Mouse (Mus musculus) retina, embryonic 14.5 days (tissue): ENCODE data around the gene Cabin1.
A peak's percentile ranks its signal among the peaks of the same experiment; 100 is the strongest.
"Not testable (repeated sequence)": the region's sequence is repeated elsewhere in the genome, so short reads cannot be mapped to it uniquely, and the experiment has no call there.

Experiments used
- DNase-seq: peaks from one replicate; pipeline ENCODE4 v3.0.0-alpha.2; 2015; ENCODE audit warnings: low spot score

The Cabin1 gene

GRCm38 (mm10) chr10:75763682-75764518 lies at the start of gene Cabin1:
Gene Cabin1 (minus strand): TSS chr10:75764341.
- peak; percentile 99 for DNase-seq

DNA sequence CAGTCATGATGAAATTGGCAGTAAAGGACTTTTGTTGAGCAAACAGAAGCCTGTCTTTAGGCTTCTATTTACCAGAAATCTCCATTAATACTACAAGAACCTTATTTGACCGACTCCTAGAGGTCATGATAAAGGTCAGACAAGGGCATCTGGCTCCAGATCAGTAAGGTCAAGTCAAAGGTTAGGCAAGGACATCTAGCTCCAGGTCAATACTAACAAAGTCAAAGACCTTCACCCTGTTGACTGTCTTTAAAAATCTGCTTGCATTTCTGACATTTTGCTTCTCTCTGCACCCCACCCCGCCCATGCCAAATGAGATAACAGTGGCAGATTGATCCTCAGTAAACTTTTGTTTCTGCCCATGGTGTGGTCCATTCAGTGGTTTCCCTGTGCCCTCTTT lies 40.1 kb upstream of the Cabin1 start:
- DNase-seq = no peak

- DNase-seq = peak; percentile 67
Measured at GRCm38 (mm10) chr10:75798176-75798696, 34.1 kb upstream of the Cabin1 start, which contains the start of gene Gstt1. Gene Gstt1 (minus strand): TSS chr10:75798584.

GRCm38 (mm10) chr10:75797619-75798175 lies 33.6 kb upstream of the Cabin1 start:
- no peak for DNase-seq

DNA sequence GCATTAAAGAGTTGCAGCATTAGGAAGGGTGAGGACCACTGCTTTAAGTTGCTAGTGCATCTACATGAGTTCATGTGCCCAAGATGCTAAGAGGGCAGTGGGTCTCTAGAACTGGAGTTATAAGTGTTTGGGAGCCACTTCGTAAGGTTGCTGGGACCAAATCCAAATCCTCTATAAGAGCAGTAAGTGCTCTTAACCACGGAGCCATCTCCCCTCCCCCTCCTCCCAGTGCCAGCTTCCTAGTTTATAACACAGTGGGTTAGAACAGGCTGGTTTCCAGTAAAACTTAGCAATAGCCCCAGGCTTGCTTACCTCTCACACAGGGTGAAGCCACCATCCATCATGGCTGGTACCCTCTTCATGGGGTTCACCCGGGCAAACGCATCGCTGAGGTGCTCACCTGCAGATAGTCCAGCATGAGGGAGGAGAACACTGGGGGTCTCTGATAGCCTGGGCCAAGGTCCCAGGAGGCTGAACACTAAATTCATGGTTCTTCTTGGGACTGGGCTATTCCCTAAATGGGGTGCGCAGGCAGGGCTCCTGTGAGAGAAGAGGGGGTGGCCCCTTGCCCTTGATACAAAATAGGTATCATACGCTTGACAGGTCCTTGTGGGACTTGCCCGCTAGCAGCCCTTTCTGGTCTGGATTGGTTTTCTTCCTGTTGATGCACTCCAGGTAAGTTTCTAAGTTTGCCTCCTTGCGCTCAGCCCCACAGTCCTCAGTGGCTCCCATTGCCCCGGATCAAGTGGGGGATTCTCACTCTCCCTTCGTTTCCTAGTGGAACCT lies 32.8 kb upstream of the Cabin1 start:
- DNase-seq = no peak

GRCm38 (mm10) chr10:75794880-75795279 lies 30.7 kb upstream of the Cabin1 start:
- DNase-seq = peak; percentile 47

DNA sequence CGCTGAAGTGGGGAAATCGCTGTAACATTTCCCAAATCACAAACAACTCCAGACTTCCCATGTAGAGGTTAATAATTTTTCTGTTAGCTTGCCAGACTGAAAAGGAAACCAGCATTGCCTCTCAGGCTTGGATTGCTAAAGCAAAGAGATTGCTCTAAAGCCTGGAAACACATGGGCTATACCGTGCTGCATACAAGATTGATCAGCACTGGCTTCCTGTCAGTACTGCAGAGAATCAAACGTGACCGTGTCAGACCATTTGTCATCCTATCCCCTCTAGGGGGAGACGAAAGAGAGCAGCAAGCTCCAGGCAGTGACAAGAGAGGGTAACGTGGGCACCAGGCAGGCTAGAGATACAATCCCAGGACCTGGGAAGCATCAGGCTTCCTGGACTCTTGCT lies 26.6 kb upstream of the Cabin1 start:
- DNase-seq = no peak

DNA sequence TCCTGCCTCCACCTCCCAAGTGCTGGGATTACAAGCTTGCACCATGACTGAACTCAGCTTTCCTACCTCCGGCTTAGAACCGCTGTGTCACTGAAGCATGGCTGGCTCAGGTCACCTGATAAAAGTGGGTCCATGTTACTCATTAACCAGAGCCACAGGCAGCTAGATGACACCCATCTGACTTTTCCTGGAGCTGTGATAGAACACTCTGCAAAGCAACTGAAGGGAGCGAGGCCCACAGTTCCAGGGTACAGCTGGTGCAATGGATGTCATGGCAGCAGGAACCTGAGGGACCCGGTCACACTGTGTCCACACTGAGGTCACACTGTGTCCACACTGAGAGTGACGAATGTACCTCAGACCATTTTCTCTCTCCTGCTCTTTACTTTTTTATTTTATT lies 25.7 kb upstream of the Cabin1 start:
- DNase-seq = no peak

- DNase-seq = no peak
Measured at GRCm38 (mm10) chr10:75789081-75789735, 25.1 kb upstream of the Cabin1 start.

- DNase-seq = no peak
Measured at GRCm38 (mm10) chr10:75788277-75788676, 24.1 kb upstream of the Cabin1 start.

- no peak for DNase-seq
Measured at GRCm38 (mm10) chr10:75785442-75785841, 21.3 kb upstream of the Cabin1 start.

DNA sequence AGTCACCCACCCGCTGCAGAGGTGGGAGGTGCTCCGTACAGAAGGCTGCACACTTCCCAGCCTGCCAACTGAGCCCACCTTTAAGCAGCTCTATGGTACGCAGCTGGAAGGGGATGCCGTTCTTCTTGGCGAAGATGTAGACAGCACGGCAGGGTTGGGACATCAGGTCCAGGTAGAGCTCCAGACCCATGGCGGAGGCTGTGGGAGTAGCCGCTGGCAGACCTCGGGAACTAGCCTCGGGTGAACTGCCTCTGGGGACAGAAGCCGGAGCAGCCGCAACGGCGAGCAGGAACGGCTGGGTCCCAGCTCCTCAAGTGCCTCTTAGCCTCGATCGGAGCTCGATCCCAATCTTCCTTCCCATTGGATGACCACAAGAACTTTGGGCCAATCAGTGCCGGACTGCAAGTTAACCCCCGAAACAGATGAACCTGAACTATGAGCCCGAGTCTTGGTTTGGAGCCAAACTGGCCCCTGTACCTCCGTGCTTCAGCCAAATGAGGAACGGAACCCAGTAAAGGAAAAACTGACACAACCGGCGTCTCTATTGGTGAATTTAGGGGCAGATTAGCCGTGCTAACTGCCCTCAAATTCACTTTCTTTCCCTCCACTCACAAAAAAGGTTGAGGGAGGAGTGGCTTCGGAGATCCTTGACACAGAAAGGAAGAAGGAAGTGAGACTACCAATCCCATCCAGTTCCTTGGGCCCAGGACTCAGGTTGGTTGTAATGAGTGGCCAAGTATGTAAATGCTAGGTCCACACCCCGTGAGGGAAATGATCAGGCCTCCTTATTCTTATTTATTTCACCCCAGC lies 16.8 kb upstream of the Cabin1 start, which contains the start of the genes Gm20441 and Gstt3:
TSS of gene Gm20441 (minus strand) at position 186 of the 810 bp plus-strand sequence.
TSS of gene Gstt3 (minus strand) at position 646 of the 810 bp plus-strand sequence.
- DNase-seq = peak; percentile 71

DNA sequence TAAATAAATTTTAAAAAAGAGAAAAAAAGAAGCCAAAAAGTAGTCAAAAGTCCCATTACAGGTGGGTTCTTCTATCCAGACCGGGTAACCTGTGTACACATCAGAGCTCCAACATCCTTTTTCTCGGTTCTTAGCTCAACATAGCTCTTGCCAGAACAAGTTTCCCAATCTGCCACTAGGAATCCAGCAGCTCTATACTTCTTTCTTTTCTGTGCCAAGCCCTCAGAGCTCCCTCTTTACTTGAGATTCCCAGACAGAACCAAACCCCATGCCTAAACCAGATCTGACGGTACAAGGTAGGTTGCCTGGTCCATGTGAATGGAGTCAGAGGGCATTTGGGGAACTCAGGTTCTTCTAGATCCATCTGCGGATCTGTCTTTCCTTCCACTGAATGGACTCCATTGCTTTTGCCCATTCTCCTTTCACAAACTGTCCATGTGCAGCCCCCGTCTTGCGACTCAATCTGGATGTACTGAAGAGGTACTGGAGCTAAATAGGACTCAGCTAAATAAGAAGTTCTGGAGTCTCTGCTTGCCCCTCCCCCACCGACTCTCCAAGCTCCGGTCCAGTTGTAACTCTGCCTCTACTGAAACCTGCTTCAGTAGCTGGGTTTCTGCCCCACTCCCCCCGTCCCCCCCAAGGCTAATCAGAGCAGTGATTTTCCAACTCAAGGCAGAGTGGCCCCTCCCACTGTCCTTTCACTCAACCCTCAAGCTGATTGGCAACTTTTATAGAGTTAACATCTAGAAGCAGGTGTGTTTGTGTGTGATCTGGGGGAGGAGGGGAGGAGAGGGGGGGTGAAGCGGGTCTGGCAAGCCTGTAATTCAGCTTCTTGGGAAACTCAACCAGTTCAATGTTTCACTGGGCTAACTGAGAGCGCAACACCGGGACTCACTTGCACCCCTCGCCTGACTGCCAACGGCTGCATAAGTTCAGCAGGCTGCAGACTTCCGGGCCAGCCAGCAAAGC lies 15.3 kb upstream of the Cabin1 start:
- DNase-seq = no peak

DNA sequence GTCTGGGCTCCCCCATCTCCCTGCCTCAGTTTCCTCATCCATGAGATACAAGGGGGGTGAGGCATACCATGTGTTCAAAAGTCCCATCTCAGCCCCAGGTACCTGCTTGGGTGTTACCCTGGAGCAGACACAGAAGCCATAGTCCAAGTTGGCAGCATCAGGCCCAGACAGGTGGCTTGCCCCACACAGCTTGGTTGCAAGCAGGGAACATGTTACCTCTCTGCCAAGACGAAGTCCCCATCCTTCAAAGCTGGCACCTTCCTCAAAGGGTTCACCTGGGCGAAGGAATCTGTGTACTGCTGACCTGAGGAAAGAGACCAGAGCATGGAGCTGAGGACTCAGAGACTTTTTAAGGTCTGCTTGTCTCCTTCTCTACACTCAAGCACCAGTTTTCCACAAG lies 13.7 kb upstream of the Cabin1 start:
- no peak for DNase-seq

DNA sequence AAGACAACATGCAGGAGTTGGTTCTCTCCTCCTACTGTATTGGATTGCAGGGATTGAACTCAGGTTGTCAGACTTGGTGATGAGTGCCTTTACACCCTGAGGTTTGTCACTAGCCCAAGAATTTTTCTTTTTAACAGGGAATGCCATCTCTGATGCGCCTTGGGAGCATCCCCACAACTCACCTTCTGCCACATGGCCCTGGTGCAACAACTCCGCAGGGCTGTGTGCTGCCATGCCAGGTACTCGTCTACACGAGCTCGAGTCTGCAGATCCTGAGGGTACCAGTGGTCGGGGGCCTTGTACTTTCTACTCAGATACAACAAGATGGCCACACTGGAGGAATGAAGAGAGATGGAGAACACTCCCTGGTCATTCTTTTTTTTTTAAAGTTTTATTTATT lies 12.4 kb upstream of the Cabin1 start:
- DNase-seq = no peak

GRCm38 (mm10) chr10:75774587-75774986 lies 10.4 kb upstream of the Cabin1 start:
- DNase-seq = no peak

GRCm38 (mm10) chr10:75774102-75774501 lies 10.0 kb upstream of the Cabin1 start:
- DNase-seq = no peak

DNA sequence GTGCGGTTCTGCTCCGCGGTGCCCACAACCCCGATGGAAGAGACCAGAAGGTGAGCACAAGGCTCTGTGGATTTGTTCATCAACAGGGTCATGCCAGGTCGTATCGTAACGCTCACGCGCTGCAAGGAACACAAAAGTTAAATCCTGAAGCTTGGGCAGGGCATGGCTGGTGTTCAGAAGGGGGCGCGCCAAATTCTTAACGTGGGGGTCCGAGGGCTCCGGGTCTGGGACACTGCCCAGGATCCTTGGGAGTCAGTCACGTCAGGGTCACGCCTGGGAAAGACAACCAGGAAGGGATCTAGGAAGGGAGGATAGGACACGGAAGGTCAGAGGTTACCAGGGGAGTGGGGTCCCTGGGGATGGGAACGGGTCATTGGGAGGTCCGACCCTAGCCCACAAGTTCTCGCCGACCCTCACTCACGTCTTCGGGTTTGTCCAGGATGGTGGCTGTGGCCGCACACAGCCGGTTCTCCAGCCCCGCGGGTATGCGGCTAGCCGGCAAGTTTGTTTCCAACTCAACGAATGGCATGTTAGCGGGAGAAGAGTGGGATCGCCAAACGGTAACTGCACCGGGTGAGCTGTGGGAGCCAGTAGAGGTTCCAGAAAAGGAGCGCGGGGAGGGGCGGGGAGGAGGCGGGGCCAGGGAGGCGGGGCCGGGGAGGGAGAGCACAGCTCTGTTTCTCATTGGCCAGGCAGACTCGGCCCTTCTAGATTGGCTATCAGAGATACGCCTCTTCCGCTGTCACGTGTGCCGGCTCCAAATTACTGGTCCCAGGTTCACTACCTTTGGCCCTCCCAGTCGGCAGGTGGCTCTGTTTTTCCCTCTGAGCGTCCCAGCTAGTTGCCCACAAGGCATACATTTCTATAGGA lies 8.9 kb upstream of the Cabin1 start, which contains the start of gene Ddt:
TSS of gene Ddt (minus strand) at position 620 of the 870 bp plus-strand sequence.
- peak; percentile 90 for DNase-seq

GRCm38 (mm10) chr10:75767756-75768155 lies 3.6 kb upstream of the Cabin1 start:
- DNase-seq = not testable (repeated sequence)
